Mouse (Mus musculus) hindbrain, postnatal 0 days (tissue): ENCODE results near the gene Kalrn. TPM values are rescaled to one million over a fixed set of nuclear protein-coding genes. Genes with fewer than 3 reads are reported as not detected.
A peak's percentile ranks its signal among the peaks of the same experiment; 100 is the strongest.

ENCODE experiments used
- ATAC-seq: fragments of 200-750 bp; cut with Nextera tagmentation; 2 replicates; pipeline ENCODE4 v1.8.0; 2017; ENCODE audit warnings: mild to moderate bottlenecking, moderate TSS enrichment, moderate library complexity
- DNase-seq: peaks from one replicate; pipeline ENCODE4 v3.0.0-alpha.2; 2015; ENCODE audit warnings: low spot score
- H3K27ac ChIP-seq: fragments of 300-500 bp; sonication (generic); 2 replicates; pipeline ENCODE4 v1.5.1; 2014; ENCODE audit warnings: mild to moderate bottlenecking
- H3K27me3 ChIP-seq: fragments of 300-500 bp; sonication (generic); 2 replicates; pipeline ENCODE4 v1.6.1; 2014; ENCODE audit warnings: low read length, mixed read lengths; ENCODE audit not compliant: insufficient read depth
- H3K36me3 ChIP-seq: fragments of 300-500 bp; sonication (generic); 2 replicates; pipeline ENCODE4 v1.6.1; 2014; ENCODE audit warnings: low read length, mixed read lengths; ENCODE audit not compliant: insufficient read depth
- H3K4me1 ChIP-seq: fragments of 300-500 bp; sonication (generic); 2 replicates; pipeline ENCODE4 v1.6.1; 2014; ENCODE audit warnings: antibody characterized with exemption, low read length, mixed read lengths; ENCODE audit not compliant: insufficient read depth
- H3K4me2 ChIP-seq: fragments of 300-500 bp; sonication (generic); 2 replicates; pipeline ENCODE4 v1.6.1; 2014; ENCODE audit warnings: low read depth, mild to moderate bottlenecking, low read length, moderate library complexity, mixed read lengths
- H3K4me3 ChIP-seq: fragments of 300-500 bp; sonication (generic); 2 replicates; pipeline ENCODE4 v1.5.1; 2014; ENCODE audit warnings: low read length
- H3K9ac ChIP-seq: fragments of 300-500 bp; sonication (generic); replicated peaks from 2 replicates; pipeline ENCODE4 v1.6.1; 2014; ENCODE audit warnings: mild to moderate bottlenecking, low read length, moderate library complexity, mixed read lengths
- H3K9me3 ChIP-seq: fragments of 300-500 bp; sonication (generic); 2 replicates; pipeline ENCODE4 v1.6.1; 2016; ENCODE audit warnings: low read length, mixed read lengths
- CTCF ChIP-seq: IDR thresholded peaks from 2 replicates; pipeline ENCODE4 v1.5.1; 2016; ENCODE audit warnings: antibody characterized with exemption, control low read depth, low read depth
- WGBS: fragments of 180-500 bp; shearing (Covaris S2); extraction: QIAGEN DNeasy Blood & Tissue Kit; methylation state at CpG from one replicate; pipeline ENCODE4 v1.1.7; 2014; 5-methylcytosine and 5-hydroxymethylcytosine counted together
- polyA plus RNA-seq: library from polyadenylated mRNA; unstranded; fragments of >200 nt; fragmentation: Nextera tagmentation; extraction: Ambion mirVana; gene quantifications from 2 replicates; pipeline ENCODE4 v1.2.1, GENCODE M21; 2015
- total RNA-seq: library from RNA; depleted of rRNA; stranded (reverse); fragments of >200 nt; gene quantifications from 2 replicates; pipeline ENCODE4 v1.2.3, GENCODE M21; 2014; rRNA removed

The Kalrn gene
- total and polyA plus RNA-seq, 2 experiments from 2014 or later: 17.0 to 107 TPM

DNA sequence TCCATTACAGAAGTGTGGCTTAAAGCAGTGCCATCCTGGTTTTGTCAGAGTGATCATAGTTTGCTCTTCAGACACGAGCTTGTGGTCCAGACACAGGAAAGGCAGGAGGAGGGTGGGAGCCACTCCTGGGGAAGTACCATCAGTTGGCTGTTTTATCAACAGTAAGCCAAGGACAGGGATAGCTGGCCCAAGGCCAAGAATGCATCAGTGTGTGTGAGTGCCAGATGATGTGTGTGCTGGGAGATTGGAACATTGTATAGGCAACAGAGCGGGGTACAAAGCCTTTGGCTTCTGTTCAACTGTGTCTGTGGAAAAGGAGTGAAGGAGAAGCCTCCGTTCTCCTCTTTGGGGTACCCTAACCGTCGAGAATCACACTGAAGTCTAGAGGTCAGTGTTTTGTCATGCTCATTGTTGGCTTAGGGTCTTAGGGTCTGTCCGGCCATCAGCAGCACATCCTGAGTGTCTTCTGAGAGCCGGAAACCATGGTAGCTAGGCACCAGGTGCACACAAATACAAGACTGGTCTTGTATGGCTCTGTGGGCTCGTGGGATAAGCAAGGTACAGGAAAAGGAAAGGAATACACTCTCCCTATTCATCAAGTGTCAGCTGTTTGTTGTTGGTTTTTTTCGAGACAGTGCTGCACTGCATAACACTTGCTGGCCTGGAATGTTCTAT is 644.4 kb downstream of the Kalrn start:
- ATAC-seq (peak; percentile 45; the same call in 1 of the 2 replicates), DNase-seq (peak; percentile 62)
- no peaks in the 10 kb centered on the region for H3K9me3 ChIP-seq
- no peak overlapping the region for H3K9ac ChIP-seq
- WGBS: 48% methylated on average over 9 of the region's 9 CpGs
- no peak overlapping the region for H3K27ac ChIP-seq
- TF ChIP-seq CTCF: no peak
- H3K36me3 ChIP-seq: no peaks in the 10 kb centered on the region
- H3K4me2 ChIP-seq: no peak overlapping the region
- H3K4me1 ChIP-seq: peaks cover 9% of the 10 kb centered on the region; the same call in 1 of the 2 replicates
- no peaks in the 10 kb centered on the region for H3K27me3 ChIP-seq
- H3K4me3 ChIP-seq: no peak overlapping the region

DNA sequence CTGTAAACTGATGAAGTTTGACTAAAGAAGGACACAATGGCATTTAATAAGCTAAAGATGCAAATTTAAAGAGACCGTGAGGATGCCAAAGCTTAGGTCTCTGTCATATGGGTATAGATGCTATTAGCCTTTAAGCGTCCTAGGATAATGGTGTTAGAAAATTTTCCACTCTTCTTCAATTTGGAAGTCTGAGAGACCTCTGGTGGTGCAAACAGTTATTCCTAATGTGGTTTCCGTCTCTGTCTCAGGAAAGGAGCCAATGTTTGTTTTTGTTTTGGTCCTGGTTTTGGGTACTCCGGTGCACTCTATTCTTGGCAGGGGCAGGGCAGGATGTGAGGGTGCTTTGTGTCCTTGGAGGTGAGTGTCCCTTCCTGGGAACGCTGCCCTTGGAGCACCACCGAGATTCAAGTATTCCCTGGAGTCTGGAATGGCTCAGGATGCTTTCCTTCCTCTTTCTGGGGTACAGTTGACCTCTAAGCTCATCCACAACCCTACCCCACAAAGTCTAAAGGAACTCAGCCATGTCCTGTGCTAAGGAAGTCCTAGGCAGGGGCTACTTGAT is 646.0 kb downstream of the Kalrn start:
- no peaks in the 10 kb centered on the region for H3K9me3 ChIP-seq
- WGBS: 71% methylated on average over 6 of the region's 6 CpGs
- H3K27ac ChIP-seq: no peak overlapping the region
- H3K27me3 ChIP-seq: no peaks in the 10 kb centered on the region
- H3K36me3 ChIP-seq: no peaks in the 10 kb centered on the region
- no peak overlapping the region for H3K4me3 ChIP-seq
- no peak overlapping the region for H3K9ac ChIP-seq
- peaks cover 9% of the 10 kb centered on the region; the same call in 1 of the 2 replicates for H3K4me1 ChIP-seq
- peak; percentile 42 for TF ChIP-seq CTCF
- DNase-seq (no peak), ATAC-seq (no peak)
- no peak overlapping the region for H3K4me2 ChIP-seq

DNA sequence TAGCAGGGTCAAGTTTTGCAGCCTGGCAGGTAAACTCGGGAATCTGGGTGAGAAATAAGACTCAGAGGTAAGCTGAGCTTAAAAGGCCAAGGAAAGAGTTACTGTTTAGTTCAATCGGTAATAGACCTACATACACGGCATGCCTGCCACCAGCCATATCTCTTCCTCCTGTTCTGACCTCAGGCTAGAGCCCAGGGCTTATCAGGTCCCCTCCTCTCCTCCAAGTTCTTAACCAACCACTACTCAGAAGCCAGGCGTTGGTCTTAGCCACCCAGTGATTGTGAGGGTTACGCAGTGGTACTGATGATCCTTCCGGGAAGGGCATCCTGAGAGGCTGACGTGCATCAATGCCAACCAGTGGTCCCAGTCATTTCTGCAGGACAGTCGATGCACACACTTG is 649.6 kb downstream of the Kalrn start:
- Histone ChIP-seq H3K4me2 (no peak overlapping the region), H3K4me3 (no peak overlapping the region), H3K4me1 (peaks cover 2% of the 10 kb centered on the region; the same call in 1 of the 2 replicates), H3K27ac (no peak overlapping the region), H3K9ac (no peak overlapping the region), H3K9me3 (no peaks in the 10 kb centered on the region), H3K27me3 (no peaks in the 10 kb centered on the region), H3K36me3 (no peaks in the 10 kb centered on the region)
- no peak for TF ChIP-seq CTCF
- 93% methylated on average over 8 of the region's 8 CpGs for WGBS
- ATAC-seq: no peak
- DNase-seq: no peak

DNA sequence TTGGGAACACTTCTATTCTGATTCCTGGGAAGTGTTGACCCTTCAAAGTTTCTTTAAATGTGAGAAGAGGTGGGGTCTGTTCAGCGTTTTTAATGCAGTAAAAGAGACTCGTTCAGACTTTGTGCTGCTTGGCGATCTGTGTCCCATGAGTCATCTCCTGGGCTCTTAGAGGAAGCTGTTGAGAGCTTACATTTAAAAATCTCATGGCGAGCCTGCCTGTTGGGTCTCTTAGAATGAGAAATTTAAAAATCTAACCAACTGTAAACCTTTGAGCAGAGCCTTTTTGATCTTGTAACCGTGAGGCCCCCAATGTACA is 650.4 kb downstream of the Kalrn start:
- no peaks in the 10 kb centered on the region for H3K36me3 ChIP-seq
- no peaks in the 10 kb centered on the region for H3K27me3 ChIP-seq
- no peak for DNase-seq
- no peak for ATAC-seq
- H3K9me3 ChIP-seq: no peaks in the 10 kb centered on the region
- WGBS: 71% methylated on average over 5 of the region's 5 CpGs
- TF ChIP-seq CTCF: no peak
- H3K27ac ChIP-seq: peak overlapping the region; percentile 26; the same call in 1 of the 2 replicates
- H3K4me3 ChIP-seq: no peak overlapping the region
- H3K4me1 ChIP-seq: no peaks in the 10 kb centered on the region
- no peak overlapping the region for H3K4me2 ChIP-seq
- H3K9ac ChIP-seq: no peak overlapping the region

DNA sequence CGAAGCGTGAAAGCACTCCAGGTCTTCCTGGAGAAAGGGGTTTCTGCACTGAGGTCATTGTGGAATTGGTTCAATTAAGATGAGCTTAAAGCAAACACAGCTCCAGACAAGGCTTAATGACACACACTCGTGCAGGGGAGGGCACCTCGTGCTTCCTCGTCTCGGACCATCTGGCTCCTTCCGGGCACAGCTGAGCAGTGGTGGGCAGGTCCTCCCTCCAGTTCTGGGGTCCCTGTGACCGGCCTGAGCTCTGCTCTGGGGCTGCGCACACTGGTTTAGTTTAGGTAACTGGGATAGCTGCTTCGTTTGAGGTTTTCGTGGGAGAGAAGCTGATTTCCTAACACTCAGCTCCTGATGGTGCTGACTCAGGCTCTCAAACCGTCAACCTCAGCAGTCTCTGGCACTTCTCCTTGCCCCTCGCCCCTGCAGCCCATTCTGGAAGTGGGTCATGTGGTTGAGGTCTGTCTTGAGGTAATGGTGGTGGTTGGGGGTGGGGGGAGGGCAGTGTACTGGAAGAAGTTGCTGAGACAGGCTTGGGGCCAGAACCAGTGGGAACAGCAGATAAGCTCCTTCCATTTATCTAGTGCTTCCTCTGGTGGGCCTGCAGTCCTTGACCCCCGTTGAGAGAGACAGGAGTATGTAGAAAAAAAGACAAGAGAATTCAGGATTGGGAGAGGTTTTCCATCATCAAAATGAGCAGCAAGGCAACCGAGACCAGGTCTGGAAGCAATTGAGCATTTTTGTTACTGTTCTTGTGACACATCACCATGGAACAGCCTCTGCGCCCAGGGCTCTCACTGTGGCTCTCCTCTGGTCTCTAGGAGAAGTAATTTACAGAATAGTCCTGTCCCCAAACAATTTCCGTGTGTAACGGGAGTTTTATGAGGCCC is 651.0 kb downstream of the Kalrn start:
- no peak overlapping the region for H3K4me3 ChIP-seq
- H3K4me2 ChIP-seq: no peak overlapping the region
- H3K27ac ChIP-seq: peak overlapping the region; percentile 26; the same call in 1 of the 2 replicates
- WGBS: 52% methylated on average over 18 of the region's 18 CpGs
- no peaks in the 10 kb centered on the region for H3K4me1 ChIP-seq
- no peaks in the 10 kb centered on the region for H3K36me3 ChIP-seq
- peak; percentile 86 for ATAC-seq
- H3K9me3 ChIP-seq: no peaks in the 10 kb centered on the region
- DNase-seq: peak; percentile 37
- no peaks in the 10 kb centered on the region for H3K27me3 ChIP-seq
- no peak for TF ChIP-seq CTCF
- no peak overlapping the region for H3K9ac ChIP-seq

DNA sequence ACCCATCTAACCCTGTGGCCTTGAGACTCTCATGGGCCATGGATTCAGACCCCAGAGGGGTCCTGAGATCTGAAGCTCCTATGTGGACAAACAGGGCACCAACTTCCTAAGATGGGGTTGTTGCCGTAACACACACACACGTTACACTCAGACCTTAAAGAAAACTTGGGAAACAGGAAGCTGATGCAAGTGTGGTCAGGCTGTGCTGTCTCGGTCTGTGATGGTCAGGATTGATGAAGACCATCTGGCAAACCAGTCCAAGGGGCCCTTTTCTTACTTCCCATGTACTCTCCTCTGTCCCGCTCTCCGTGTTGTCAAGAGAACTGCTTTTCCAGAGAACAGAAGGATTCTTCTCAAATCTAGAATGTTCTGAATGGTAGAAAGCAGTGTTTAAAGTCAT is 651.8 kb downstream of the Kalrn start:
- no peak for TF ChIP-seq CTCF
- H3K9me3 ChIP-seq: no peaks in the 10 kb centered on the region
- 89% methylated on average over 5 of the region's 5 CpGs for WGBS

More for the DNA sequence above, 651.8 kb downstream of the Kalrn start:
- H3K4me1 ChIP-seq: 0 out of 2 replicates have a peak, but pooled peaks cover 2% of the 10 kb centered on the region
- H3K4me3 ChIP-seq: no peak overlapping the region
- peak overlapping the region; percentile 15; the same call in 1 of the 2 replicates for H3K27ac ChIP-seq
- ATAC-seq (no peak), DNase-seq (no peak)
- H3K36me3 ChIP-seq: no peaks in the 10 kb centered on the region
- H3K9ac ChIP-seq: no peak overlapping the region
- no peaks in the 10 kb centered on the region for H3K27me3 ChIP-seq
- no peak overlapping the region for H3K4me2 ChIP-seq

Other genes starting within 250 kb of the Kalrn start
- not detected in 2 replicates for gene Ropn1, start 76.4 kb upstream of the Kalrn start, total RNA-seq
- gene Ropn1, start 76.4 kb upstream of the Kalrn start, polyA plus RNA-seq: 0.28 and 0.34 TPM in 2 replicates
- gene Ccdc14, start 117.1 kb upstream of the Kalrn start, total RNA-seq: 3.4 and 4.5 TPM in 2 replicates
- gene Ccdc14, start 117.1 kb upstream of the Kalrn start, polyA plus RNA-seq: 1.8 and 2.3 TPM in 2 replicates
- gene Mylk, start 171.7 kb upstream of the Kalrn start, total RNA-seq: 10.6 and 20.1 TPM in 2 replicates
- 3.1 and 3.7 TPM in 2 replicates for gene Mylk, start 171.7 kb upstream of the Kalrn start, polyA plus RNA-seq